Mouse (Mus musculus) ES-E14 (cell line): ENCODE measurements around the gene Zfp467. TPM values are rescaled to one million over a fixed set of nuclear protein-coding genes. Genes with fewer than 3 reads are reported as not detected.

Experiments used
- DNase-seq: peaks from one replicate; pipeline ENCODE4 v3.0.0-alpha.2; 2013; ENCODE audit warnings: low read depth, low spot score
- H3K27ac ChIP-seq: 2 replicates; pipeline ENCODE4 v1.5.1; 2012; ENCODE audit warnings: low read depth, mild to moderate bottlenecking, low read length, moderate library complexity, mixed read lengths; ENCODE audit not compliant: poor library complexity, insufficient read depth, severe bottlenecking
- H3K36me3 ChIP-seq: 2 replicates; pipeline ENCODE4 v1.6.1; 2012; ENCODE audit warnings: mild to moderate bottlenecking, low read length, moderate library complexity, mixed read lengths; ENCODE audit not compliant: control insufficient read depth, poor library complexity, insufficient read depth, severe bottlenecking
- H3K4me1 ChIP-seq, 2 experiments: fragments of 150-350 bp in 1 of 2; sonication (generic) in 1 of 2; 2 replicates each; pipeline ENCODE4 v1.6.1; 2012; ENCODE audit warnings: low read length in 2 of 2, mild to moderate bottlenecking in 1 of 2, mixed read lengths in 1 of 2; ENCODE audit not compliant: control insufficient read depth in 2 of 2, insufficient read depth in 2 of 2, poor library complexity in 1 of 2
- H3K4me3 ChIP-seq, 2 experiments: fragments of 150-350 bp in 1 of 2; sonication (generic) in 1 of 2; 2 replicates each; pipeline ENCODE4 v1.5.1; 2012; ENCODE audit warnings: low read length in 2 of 2, low read depth in 1 of 2, mild to moderate bottlenecking in 1 of 2, mixed read lengths in 1 of 2; ENCODE audit not compliant: insufficient read depth in 1 of 2, poor library complexity in 1 of 2, severe bottlenecking in 1 of 2
- H3K9ac ChIP-seq: 2 replicates; pipeline ENCODE4 v1.6.1; 2012; ENCODE audit warnings: low read depth, mild to moderate bottlenecking, low read length, mixed read lengths; ENCODE audit not compliant: poor library complexity, insufficient read depth, severe bottlenecking
- H3K9me3 ChIP-seq: fragments of 150-350 bp; sonication (generic); 2 replicates; pipeline ENCODE4 v1.6.1; 2012; ENCODE audit warnings: low read depth, mild to moderate bottlenecking, low read length; ENCODE audit not compliant: control insufficient read depth, insufficient read depth
- CHD2 ChIP-seq: IDR thresholded peaks from 2 replicates; pipeline ENCODE4 v1.6.1; 2014; ENCODE audit warnings: mild to moderate bottlenecking, low read depth, low read length, inconsistent platforms
- HCFC1 ChIP-seq: IDR thresholded peaks from 2 replicates; pipeline ENCODE4 v1.6.1; 2012; ENCODE audit warnings: low read length, inconsistent platforms, borderline replicate concordance; ENCODE audit not compliant: insufficient read depth
- MAFK ChIP-seq: IDR thresholded peaks from 2 replicates; pipeline ENCODE4 v1.6.1; 2014; ENCODE audit warnings: mild to moderate bottlenecking, low read depth, low read length, inconsistent platforms; ENCODE audit not compliant: insufficient read depth
- ZC3H11A ChIP-seq: IDR thresholded peaks from 2 replicates; pipeline ENCODE4 v1.6.1; 2012; ENCODE audit warnings: low read depth, mild to moderate bottlenecking, inconsistent platforms, low read length, borderline replicate concordance
- ZNF384 ChIP-seq: IDR thresholded peaks from 2 replicates; pipeline ENCODE4 v1.6.1; 2012; ENCODE audit warnings: low read depth, low read length, inconsistent platforms
- in situ Hi-C, 2 experiments: fragments of 600-800 bp; cut with MboI; formaldehyde crosslinking; loops; one replicate each; pipeline ENCODE4 v1.15.1; 2025; ENCODE audit warnings: low sequenced_read_pairs in 2 of 2, inconsistent platforms in 1 of 2; ENCODE audit not compliant: unreplicated experiment in 2 of 2
- total RNA-seq: library from RNA; depleted of rRNA; stranded (reverse); fragments of 300-350 nt; gene quantifications from 2 replicates; pipeline ENCODE4 v1.2.3, GENCODE M21; 2012

The Zfp467 gene
- total RNA-seq, 1 experiment: 1.3 TPM

- DNase-seq: no peak
- in situ Hi-C loops: no loop called here
- H3K4me1 ChIP-seq: peaks cover 0 to 6% of the 10 kb centered on the region in 2 experiments; a peak in 2 of 4 replicates
- no peak overlapping the region for H3K4me3 ChIP-seq
- no peaks in the 10 kb centered on the region for H3K9me3 ChIP-seq
- TF ChIP-seq HCFC1: no peak
- no peak for TF ChIP-seq ZC3H11A
- no peak for TF ChIP-seq CHD2
- TF ChIP-seq ZNF384: no peak
- no peak for TF ChIP-seq MAFK
- no peak overlapping the region for H3K27ac ChIP-seq
- no peak overlapping the region for H3K9ac ChIP-seq
- H3K36me3 ChIP-seq: no peaks in the 10 kb centered on the region
These were observed 2.9 kb upstream of the Zfp467 start for GRCm38 (mm10) chr6:48448527-48448926.

DNA sequence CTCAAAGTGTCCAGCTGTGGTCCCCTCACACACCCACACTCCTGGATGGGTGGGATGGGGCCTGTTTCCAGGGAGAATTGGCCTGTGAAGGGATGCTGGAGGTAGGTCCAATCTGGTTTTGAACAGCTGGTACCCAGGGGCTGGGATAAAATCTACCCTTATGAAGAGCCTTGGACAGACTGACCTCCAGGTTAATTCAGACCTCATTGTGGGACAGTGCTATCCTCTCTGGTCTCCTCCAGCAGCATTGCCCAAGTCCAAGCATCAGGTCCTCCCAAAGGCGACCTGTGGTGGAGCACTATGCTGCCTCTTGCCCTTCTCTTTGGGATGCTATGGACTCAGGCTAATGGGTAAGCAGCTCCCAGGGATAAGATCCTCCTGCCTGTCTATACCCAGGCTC, 2.3 kb upstream of the Zfp467 start, which contains the start of gene Sspo:
Gene Sspo (plus strand): TSS at position 301 of the 400 bp plus-strand sequence.
- no peaks in the 10 kb centered on the region for H3K36me3 ChIP-seq
- H3K4me1 ChIP-seq: peaks cover 0 to 10% of the 10 kb centered on the region in 2 experiments; a peak in 2 of 4 replicates
- in situ Hi-C loops: no loop called here
- no peak within 1 kb of the TSS for H3K4me3 ChIP-seq
- H3K9me3 ChIP-seq: no peaks in the 10 kb centered on the region
- H3K9ac ChIP-seq: no peak within 1 kb of the TSS
- DNase-seq: no peak
- H3K27ac ChIP-seq: no peak within 1 kb of the TSS
- TF ChIP-seq ZC3H11A (no peak), MAFK (no peak), ZNF384 (no peak)

- Histone ChIP-seq H3K36me3 (no peaks in the 10 kb centered on the region), H3K9ac (no peak overlapping the region), H3K4me1 (peaks cover 0 to 10% of the 10 kb centered on the region in 2 experiments; a peak in 2 of 4 replicates), H3K9me3 (no peaks in the 10 kb centered on the region), H3K27ac (no peak overlapping the region), H3K4me3 (no peak overlapping the region)
- DNase-seq: no peak
- TF ChIP-seq ZNF384: no peak
- TF ChIP-seq CHD2: no peak
- no peak for TF ChIP-seq HCFC1
- TF ChIP-seq MAFK: no peak
- no peak for TF ChIP-seq ZC3H11A
- in situ Hi-C loops: no loop called here
These were observed 1.3 kb upstream of the Zfp467 start for GRCm38 (mm10) chr6:48446896-48447295.

GRCm38 (mm10) chr6:48446256-48446655, 631 bp upstream of the Zfp467 start:
- H3K9ac ChIP-seq: no peak overlapping the region
- in situ Hi-C loops: no loop called here
- H3K4me1 ChIP-seq: peaks cover 0 to 10% of the 10 kb centered on the region in 2 experiments; a peak in 2 of 4 replicates

More at GRCm38 (mm10) chr6:48446256-48446655, 631 bp upstream of the Zfp467 start:
- Histone ChIP-seq H3K36me3 (no peaks in the 10 kb centered on the region), H3K4me3 (no peak overlapping the region), H3K9me3 (no peaks in the 10 kb centered on the region), H3K27ac (no peak overlapping the region)
- DNase-seq: no peak
- no peak for TF ChIP-seq CHD2
